8 mouse cellular contexts compared by ENCODE assay signal in genomic region chr13:69459657-69460458, GRCm38 (mm10).
DNase-seq lines count a peak whose midpoint lies in the region; ATAC-seq and TF ChIP-seq lines count a peak whose summit lies in the region.

No protein-coding gene starts in this region.

- ATAC-seq in cerebellum, adult (ENCODE audit: insufficient number of reproducible peaks, low FRiP score, low TSS enrichment) = no peak
- ATAC-seq in forebrain, postnatal 0 days = peak; percentile 74; the same call in 1 of the 2 replicates

- no peaks in the 10 kb centered on the region for H3K36me3 ChIP-seq in forebrain, postnatal 0 days (ENCODE audit: insufficient read depth)
- no peaks in the 10 kb centered on the region for H3K36me3 ChIP-seq in testis, adult 2 months (ENCODE audit: control insufficient read depth, insufficient read depth, low read length)

- TF ChIP-seq POLR2A in cerebellum, adult 2 months (IDR thresholded peaks at IDR 0.05; ENCODE audit: borderline replicate concordance, insufficient read depth, low read length) = no peak
- no peak for TF ChIP-seq POLR2A in testis, adult 2 months (IDR thresholded peaks at IDR 0.05; ENCODE audit: control insufficient read depth, low read depth, low read length)

- peak; percentile 55 for TF ChIP-seq CTCF in cerebellum, adult 2 months (IDR thresholded peaks at IDR 0.05; ENCODE audit: borderline replicate concordance, insufficient read depth, low read depth, low read length)
- peak; percentile 92 for TF ChIP-seq CTCF in forebrain, postnatal 0 days (IDR thresholded peaks at IDR 0.05; ENCODE audit: low read depth)
- TF ChIP-seq CTCF in layer of hippocampus, adult 2 months (conservative IDR thresholded peaks at IDR 0.05) = peak; percentile 97
- TF ChIP-seq CTCF in testis, adult 2 months (IDR thresholded peaks at IDR 0.05; ENCODE audit: control insufficient read depth, insufficient read depth, insufficient replicate concordance, low read depth, low read length) = peak; percentile 83; the same call in 1 of the 2 replicates

- no peaks in the 10 kb centered on the region for H3K4me1 ChIP-seq in cerebellum, adult 2 months (ENCODE audit: control insufficient read depth, insufficient read depth, low read length)
- no peaks in the 10 kb centered on the region for H3K4me1 ChIP-seq in forebrain, postnatal 0 days (ENCODE audit: insufficient read depth)
- H3K4me1 ChIP-seq in testis, adult 2 months (ENCODE audit: control insufficient read depth, insufficient read depth, low read length) = peaks cover 10% of the 10 kb centered on the region

- 17% methylated on average over 8 of the region's 8 CpGs for WGBS in cerebellum, adult 2 months
- WGBS in forebrain, postnatal 0 days = 16% methylated on average over 8 of the region's 8 CpGs

- no peaks in the 10 kb centered on the region for H3K27me3 ChIP-seq in cerebellum, adult 2 months (ENCODE audit: control insufficient read depth, insufficient read depth, low read length)
- H3K27me3 ChIP-seq in forebrain, postnatal 0 days (ENCODE audit: insufficient read depth, low read length) = no peaks in the 10 kb centered on the region
- H3K27me3 ChIP-seq in testis, adult 2 months (ENCODE audit: control insufficient read depth, insufficient read depth, low read length) = no peaks in the 10 kb centered on the region

- DNase-seq in cerebellum, adult 2 months = peak; percentile 26 to 36
- peak; percentile 69 for DNase-seq in 416B (ENCODE audit: low read depth)
- peak; percentile 85 for DNase-seq in brain, adult 2 months (ENCODE audit: low read depth, low spot score)
- DNase-seq in forebrain, postnatal 0 days = peak; percentile 82
- DNase-seq in layer of hippocampus, adult 2 months (ENCODE audit: low spot score in 2 of 2) = peak; percentile 71 to 83
- DNase-seq in lung, postnatal 14 days = peak; percentile 68

- H3K4me2 ChIP-seq in forebrain, postnatal 0 days (ENCODE audit: low read depth) = no peak overlapping the region

- H3K9ac ChIP-seq in forebrain, postnatal 0 days = no peak overlapping the region

- no peak overlapping the region for H3K27ac ChIP-seq in cerebellum, adult 2 months (ENCODE audit: insufficient read depth, low read length)
- H3K27ac ChIP-seq in forebrain, postnatal 0 days (ENCODE audit: low read depth, low read length) = no peak overlapping the region
- H3K27ac ChIP-seq in layer of hippocampus, adult 2 months = no peak overlapping the region
- H3K27ac ChIP-seq in testis, adult 2 months (ENCODE audit: control insufficient read depth, insufficient read depth, low read depth, low read length) = no peak overlapping the region

- H3K9me3 ChIP-seq in forebrain, postnatal 0 days (ENCODE audit: low read length) = no peaks in the 10 kb centered on the region

- H3K4me3 ChIP-seq in cerebellum, adult 2 months (replicated peaks; ENCODE audit: insufficient read depth, low read depth, low read length) = no peak overlapping the region
- no peak overlapping the region for H3K4me3 ChIP-seq in forebrain, postnatal 0 days (ENCODE audit: low read depth, low read length)
- no peak overlapping the region for H3K4me3 ChIP-seq in layer of hippocampus, adult 2 months
- no peak overlapping the region for H3K4me3 ChIP-seq in testis, adult 2 months (ENCODE audit: control insufficient read depth, low read depth, low read length)

Comparison
In these comparisons a context has a peak if more than half of its experiments do, and no peak if none do; other contexts are left out.
1. DNase-seq: peak in every context shown above with its lines; median percentile 85 in brain, adult 2 months; 82 in forebrain, postnatal 0 days; 77 in layer of hippocampus, adult 2 months; 69 in 416B; 68 in lung, postnatal 14 days; 31 in cerebellum, adult 2 months.